Mouse (Mus musculus) heart, embryonic 15.5 days (tissue): ENCODE results near the gene Yars. TPM values are rescaled to one million over a fixed set of nuclear protein-coding genes. Genes with fewer than 3 reads are reported as not detected.

ENCODE experiments used
- ATAC-seq: fragments of 200-750 bp; cut with Nextera tagmentation; replicated peaks from 2 replicates; pipeline ENCODE4 v1.8.0; 2017; ENCODE audit warnings: low read depth, moderate TSS enrichment; ENCODE audit not compliant: insufficient number of reproducible peaks, insufficient read depth, low FRiP score
- H3K27ac ChIP-seq: fragments of 300-500 bp; sonication (generic); 2 replicates; pipeline ENCODE4 v1.5.1; 2015; ENCODE audit warnings: mild to moderate bottlenecking, inconsistent platforms
- H3K27me3 ChIP-seq: fragments of 300-500 bp; sonication (generic); 2 replicates; pipeline ENCODE4 v1.6.1; 2015; ENCODE audit warnings: inconsistent platforms
- H3K36me3 ChIP-seq: fragments of 300-500 bp; sonication (generic); 2 replicates; pipeline ENCODE4 v1.6.1; 2015; ENCODE audit warnings: mild to moderate bottlenecking, inconsistent platforms
- H3K4me1 ChIP-seq: fragments of 300-500 bp; sonication (generic); replicated peaks from 2 replicates; pipeline ENCODE4 v1.6.1; 2015; ENCODE audit warnings: inconsistent platforms
- H3K4me2 ChIP-seq: fragments of 300-500 bp; sonication (generic); 2 replicates; pipeline ENCODE4 v1.6.1; 2015; ENCODE audit warnings: inconsistent platforms, mild to moderate bottlenecking, moderate library complexity
- H3K4me3 ChIP-seq: fragments of 300-500 bp; sonication (generic); 2 replicates; pipeline ENCODE4 v1.5.1; 2015; ENCODE audit warnings: mild to moderate bottlenecking, inconsistent platforms
- H3K9ac ChIP-seq: fragments of 300-500 bp; sonication (generic); 2 replicates; pipeline ENCODE4 v1.6.1; 2015; ENCODE audit warnings: mild to moderate bottlenecking, inconsistent platforms
- H3K9me3 ChIP-seq: fragments of 300-500 bp; sonication (generic); replicated peaks from 2 replicates; pipeline ENCODE4 v1.6.1; 2016; ENCODE audit warnings: inconsistent platforms
- WGBS: fragments of 180-500 bp; shearing (Covaris S2); methylation state at CpG from one replicate; pipeline ENCODE4 v1.1.7; 2015; ENCODE audit warnings: mixed read lengths; 5-methylcytosine and 5-hydroxymethylcytosine counted together
- polyA plus RNA-seq: library from polyadenylated mRNA; unstranded; fragments of >200 nt; fragmentation: Nextera tagmentation; extraction: Ambion mirVana; gene quantifications from 2 replicates; pipeline ENCODE4 v1.2.1, GENCODE M21; 2015

Gene Yars
- polyA plus RNA-seq, 1 experiment from 2014 or later = 40.8 TPM

- Histone ChIP-seq H3K4me3 (no peak overlapping the region), H3K27me3 (peaks cover 54% of the 10 kb centered on the region), H3K9ac (no peak overlapping the region), H3K27ac (no peak overlapping the region), H3K4me2 (no peak overlapping the region), H3K36me3 (peaks cover 30% of the 10 kb centered on the region), H3K9me3 (no peaks in the 10 kb centered on the region), H3K4me1 (peaks cover 22% of the 10 kb centered on the region)
- 61% methylated on average over 23 of the region's 23 CpGs for WGBS
- no peak for ATAC-seq
Measured at GRCm38 (mm10) chr4:129221097-129222010, 31.8 kb downstream of the Yars start.

GRCm38 (mm10) chr4:129222019-129222925 lies 32.7 kb downstream of the Yars start:
- 49% methylated on average over 31 of the region's 31 CpGs for WGBS
- no peak overlapping the region for H3K4me2 ChIP-seq

DNA sequence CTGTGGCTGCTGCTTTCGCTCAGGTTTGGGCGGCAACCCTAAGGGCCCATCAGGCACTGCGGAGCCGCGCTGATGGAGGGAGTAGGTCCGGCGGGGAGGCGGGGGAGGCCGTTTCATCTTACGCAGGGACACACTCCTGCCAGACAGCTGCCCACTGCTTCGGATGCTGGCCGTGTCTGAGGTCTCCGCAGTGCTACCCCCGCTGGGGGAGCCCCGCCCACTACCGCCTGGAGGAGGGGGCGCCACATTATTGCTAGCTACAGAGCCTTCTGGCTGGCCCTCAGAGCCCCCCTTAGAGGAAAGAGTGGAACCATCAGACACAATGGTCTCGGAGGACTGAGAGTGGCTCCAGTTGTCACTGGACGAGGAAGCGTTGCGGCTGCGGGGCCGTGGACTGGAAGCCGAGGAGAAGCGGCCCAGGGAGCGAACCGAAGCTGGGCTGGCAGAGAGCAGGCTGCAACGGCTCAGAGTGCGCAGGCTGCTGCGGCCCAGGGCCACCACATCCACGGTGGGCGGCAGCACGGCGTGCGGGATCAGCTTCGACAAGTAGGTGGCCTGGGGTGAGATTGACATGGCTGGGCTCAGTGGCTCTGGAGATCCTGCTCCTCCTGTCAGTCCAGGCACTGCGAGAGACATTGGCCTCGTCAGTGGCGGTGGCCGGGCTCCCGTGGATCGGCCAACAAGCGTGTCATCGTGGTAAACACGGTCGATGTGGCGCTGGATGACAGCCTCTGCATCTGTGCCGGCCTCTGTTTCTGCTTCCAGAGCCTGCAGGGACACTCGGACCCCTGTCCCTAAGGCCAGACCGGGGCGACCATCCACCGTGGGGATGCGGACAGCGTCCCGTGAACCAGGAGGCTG lies 34.1 kb downstream of the Yars start:
- H3K9ac ChIP-seq = peak overlapping the region; percentile 29
- no peak for ATAC-seq
- peaks cover 7% of the 10 kb centered on the region for H3K36me3 ChIP-seq
- 31% methylated on average over 55 of the region's 55 CpGs for WGBS
- H3K9me3 ChIP-seq = no peaks in the 10 kb centered on the region
- H3K4me3 ChIP-seq = peak overlapping the region; percentile 46
- H3K4me1 ChIP-seq = peaks cover 42% of the 10 kb centered on the region
- no peak overlapping the region for H3K27ac ChIP-seq
- peak overlapping the region; percentile 78 for H3K4me2 ChIP-seq
- H3K27me3 ChIP-seq = peaks cover 71% of the 10 kb centered on the region

More at GRCm38 (mm10) chr4:129222019-129222925, 32.7 kb downstream of the Yars start:
- Histone ChIP-seq H3K9ac (no peak overlapping the region), H3K27me3 (peaks cover 58% of the 10 kb centered on the region), H3K4me1 (peaks cover 31% of the 10 kb centered on the region), H3K36me3 (peaks cover 21% of the 10 kb centered on the region), H3K9me3 (no peaks in the 10 kb centered on the region), H3K27ac (no peak overlapping the region), H3K4me3 (no peak overlapping the region)
- no peak for ATAC-seq

GRCm38 (mm10) chr4:129225315-129225714 lies 35.8 kb downstream of the Yars start:
- Histone ChIP-seq H3K9me3 (no peaks in the 10 kb centered on the region), H3K27ac (no peak overlapping the region), H3K4me3 (no peak overlapping the region), H3K36me3 (no peaks in the 10 kb centered on the region), H3K4me1 (peaks cover 42% of the 10 kb centered on the region), H3K9ac (no peak overlapping the region), H3K27me3 (peaks cover 86% of the 10 kb centered on the region), H3K4me2 (no peak overlapping the region)
- no peak for ATAC-seq
- WGBS = 93% methylated on average over 12 of the region's 12 CpGs

- Histone ChIP-seq H3K9ac (no peak overlapping the region), H3K4me2 (0 out of 2 replicates have a peak overlapping the region, but pooled peaks have one; percentile 14), H3K9me3 (no peaks in the 10 kb centered on the region), H3K4me1 (peaks cover 42% of the 10 kb centered on the region), H3K36me3 (no peaks in the 10 kb centered on the region), H3K4me3 (no peak overlapping the region), H3K27ac (no peak overlapping the region), H3K27me3 (peaks cover 91% of the 10 kb centered on the region)
- ATAC-seq = no peak; the same call in 1 of the 2 replicates
- whole genome bisulfite sequencing = 26% methylated on average over 5 of the region's 5 CpGs
Measured at GRCm38 (mm10) chr4:129226441-129226963, 36.9 kb downstream of the Yars start.

DNA sequence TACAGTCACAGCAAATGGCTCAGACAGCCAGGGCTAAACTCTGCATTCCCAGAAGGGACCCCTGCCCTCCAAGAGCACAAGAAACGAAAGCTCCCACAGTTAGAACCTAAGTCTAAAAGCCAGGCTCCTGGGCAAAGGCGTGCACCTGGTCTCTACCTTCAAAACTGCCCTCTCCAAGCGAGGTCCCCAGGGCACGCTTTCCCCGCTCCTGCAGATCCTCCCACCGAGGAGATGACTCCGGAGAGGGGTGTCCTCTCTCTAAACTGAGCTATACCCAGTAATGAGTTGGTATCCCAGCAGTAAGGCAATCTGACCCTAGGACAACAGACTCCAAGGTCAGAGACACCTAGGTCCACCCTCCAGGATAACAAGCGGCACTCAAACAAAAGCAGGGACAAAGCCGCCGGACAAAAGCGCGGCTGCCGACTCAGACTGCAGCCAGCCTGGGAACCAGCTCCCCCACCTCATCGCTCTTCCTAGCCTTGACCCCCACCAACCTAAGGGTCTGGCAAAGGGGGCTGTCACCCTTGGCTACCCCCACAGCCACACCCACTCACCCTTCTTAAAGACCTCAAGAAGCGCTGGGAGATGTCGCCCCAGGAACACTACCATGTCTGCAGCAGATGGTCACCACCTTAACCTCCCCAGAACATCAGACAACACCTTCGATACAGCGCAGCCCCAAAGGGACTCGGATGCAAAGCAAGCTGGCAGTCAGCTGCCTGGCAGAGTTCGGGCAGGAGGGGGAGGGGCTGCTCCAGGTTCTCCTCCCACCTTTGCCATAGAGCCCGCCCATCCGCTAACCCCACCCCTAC lies 37.8 kb downstream of the Yars start:
- Histone ChIP-seq H3K4me2 (peak overlapping the region; percentile 54), H3K27ac (no peak overlapping the region), H3K36me3 (no peaks in the 10 kb centered on the region), H3K27me3 (peaks cover 91% of the 10 kb centered on the region), H3K4me1 (peaks cover 45% of the 10 kb centered on the region), H3K9me3 (no peaks in the 10 kb centered on the region), H3K9ac (peak overlapping the region; percentile 29), H3K4me3 (peak overlapping the region; percentile 29)
- no peak for ATAC-seq
- 16% methylated on average over 22 of the region's 22 CpGs for WGBS

GRCm38 (mm10) chr4:129227985-129228381 lies 38.4 kb downstream of the Yars start:
- 32% methylated on average over 8 of the region's 8 CpGs for WGBS
- Histone ChIP-seq H3K9me3 (no peaks in the 10 kb centered on the region), H3K4me1 (peaks cover 43% of the 10 kb centered on the region), H3K36me3 (no peaks in the 10 kb centered on the region), H3K27ac (no peak overlapping the region), H3K4me2 (peak overlapping the region; percentile 54), H3K9ac (no peak overlapping the region), H3K27me3 (peaks cover 91% of the 10 kb centered on the region), H3K4me3 (peak overlapping the region; percentile 29)
- no peak for ATAC-seq

DNA sequence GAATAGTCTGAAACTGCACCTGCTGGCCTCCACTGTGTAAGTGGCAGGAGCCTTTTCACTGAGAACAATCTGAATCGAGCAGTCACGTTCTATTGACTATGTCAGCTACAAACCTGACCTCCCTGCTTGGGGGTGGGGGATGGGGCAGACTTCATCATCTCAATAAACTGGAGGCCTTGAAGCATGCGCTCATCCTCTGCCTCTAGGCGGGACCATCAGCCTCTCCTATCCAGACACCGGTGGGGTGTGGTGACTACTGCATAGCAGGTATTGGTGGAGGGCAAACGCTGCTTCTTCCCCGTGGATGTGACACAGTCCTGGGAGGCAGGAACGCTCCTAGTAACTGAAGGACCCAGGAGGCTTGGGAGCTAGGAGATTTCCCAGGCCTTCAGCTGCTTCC lies 41.4 kb downstream of the Yars start:
- 51% methylated on average over 8 of the region's 8 CpGs for WGBS
- H3K4me2 ChIP-seq = no peak overlapping the region
- no peak overlapping the region for H3K4me3 ChIP-seq
- H3K36me3 ChIP-seq = no peaks in the 10 kb centered on the region
- ATAC-seq = no peak
- H3K27me3 ChIP-seq = peaks cover 75% of the 10 kb centered on the region
- H3K4me1 ChIP-seq = peaks cover 48% of the 10 kb centered on the region
- H3K9me3 ChIP-seq = no peaks in the 10 kb centered on the region
- no peak overlapping the region for H3K27ac ChIP-seq
- no peak overlapping the region for H3K9ac ChIP-seq

- 65% methylated on average over 12 of the region's 12 CpGs for WGBS
- no peaks in the 10 kb centered on the region for H3K36me3 ChIP-seq
- peaks cover 75% of the 10 kb centered on the region for H3K27me3 ChIP-seq
- H3K9ac ChIP-seq = no peak overlapping the region
- no peak overlapping the region for H3K4me2 ChIP-seq
- H3K4me1 ChIP-seq = peaks cover 45% of the 10 kb centered on the region
- no peak overlapping the region for H3K4me3 ChIP-seq
- H3K27ac ChIP-seq = no peak overlapping the region
- ATAC-seq = no peak; the same call in 1 of the 2 replicates
- no peaks in the 10 kb centered on the region for H3K9me3 ChIP-seq
Measured at GRCm38 (mm10) chr4:129231594-129232450, 42.3 kb downstream of the Yars start.
